Mouse (Mus musculus) left cerebral cortex, adult 2 months (tissue): ENCODE measurements around the gene Atg2b. TPM values are rescaled to one million over a fixed set of nuclear protein-coding genes. Genes with fewer than 3 reads are reported as not detected.

Experiments used
- DNase-seq, 2 experiments: peaks; one replicate each; pipeline ENCODE4 v3.0.0; 2021 to 2022; ENCODE audit warnings: low spot score in 2 of 2, mixed read lengths in 1 of 2; ENCODE audit errors: extremely low spot score in 1 of 2
- H3K27ac ChIP-seq: fragments of 200-600 bp; 2 replicates; pipeline ENCODE4 v1.8.1; 2022
- H3K4me3 ChIP-seq: fragments of 200-600 bp; 2 replicates; pipeline ENCODE4 v1.8.1; 2022
- CTCF ChIP-seq: fragments of 200-600 bp; IDR thresholded peaks from 2 replicates; pipeline ENCODE4 v1.8.1; 2022; ENCODE audit warnings: antibody characterized with exemption, mild to moderate bottlenecking, moderate library complexity
- intact Hi-C: fragments of 180-260 bp; cut with DNase I; formaldehyde crosslinking; loops from one replicate; pipeline ENCODE4 v1.15.1; 2025
- total RNA-seq, 2 experiments: library from RNA; stranded (reverse); gene quantifications; 2 replicates each; pipeline ENCODE4 v1.2.3; 2021

The Atg2b gene
- total RNA-seq, 2 experiments from 2014 or later: 50.1 to 50.3 TPM

DNA sequence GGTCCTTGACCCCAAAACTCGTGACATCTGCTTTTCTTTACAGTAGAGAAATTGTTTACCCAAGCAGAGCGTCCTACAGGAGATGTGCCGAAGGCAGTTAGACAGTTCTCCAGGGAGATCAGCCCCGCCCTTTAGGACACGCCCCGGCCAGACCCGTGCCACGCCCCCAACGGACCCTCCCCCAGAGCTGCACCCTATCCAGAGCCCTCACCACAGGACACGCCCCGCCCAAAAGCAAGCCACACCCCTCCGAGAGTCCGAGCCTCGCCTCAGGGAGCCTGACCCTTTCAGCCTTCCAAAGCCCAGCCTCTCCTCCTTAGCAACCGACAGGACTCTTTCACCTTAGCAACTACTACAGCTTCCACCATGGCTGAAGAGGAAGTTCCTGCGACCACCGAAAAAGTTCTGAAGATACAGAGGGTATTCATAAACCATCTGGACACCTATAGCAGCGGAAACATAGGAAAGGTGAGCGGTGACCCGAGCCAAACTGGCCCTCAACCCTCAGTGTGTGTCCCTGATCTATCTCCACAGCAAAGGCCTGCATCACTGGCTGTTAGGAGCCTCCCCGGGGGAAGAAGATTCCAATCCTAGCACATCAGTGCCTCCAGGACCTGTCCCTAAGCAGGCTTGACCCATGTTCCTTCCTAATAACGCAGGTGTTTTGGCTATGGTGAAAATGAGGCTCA, 20.9 kb upstream of the Atg2b start, which contains the start of gene Ak7:
TSS of gene Ak7 (plus strand) at position 178 of the 689 bp plus-strand sequence.
- intact Hi-C loops: no loop called here
- H3K4me3 ChIP-seq: no peak within 1 kb of the TSS
- DNase-seq: peak in 1 of 2 experiments; percentile 17
- TF ChIP-seq CTCF: no peak
- H3K27ac ChIP-seq: no peak within 1 kb of the TSS

DNA sequence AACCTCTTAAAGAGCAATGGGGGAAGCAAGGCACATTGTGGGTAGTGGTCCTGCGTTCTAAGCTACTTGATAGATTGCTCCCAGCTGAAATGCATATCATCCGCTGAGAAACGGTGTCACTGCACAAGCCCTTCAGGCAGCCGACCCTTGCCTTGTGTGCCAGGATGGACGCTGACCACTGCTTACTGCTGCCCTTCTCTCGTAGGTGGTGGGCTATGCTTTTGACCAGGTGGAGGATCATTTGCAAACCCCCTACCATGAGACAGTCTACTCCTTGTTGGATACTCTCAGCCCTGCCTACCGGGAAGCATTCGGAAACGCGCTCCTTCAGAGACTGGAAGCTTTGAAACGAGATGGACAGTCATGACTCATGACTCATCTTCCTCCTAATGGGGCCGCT, 15.4 kb upstream of the Atg2b start:
- no peak for TF ChIP-seq CTCF
- no peak overlapping the region for H3K27ac ChIP-seq
- no peak for DNase-seq
- intact Hi-C loops: no loop called here
- H3K4me3 ChIP-seq: no peak overlapping the region

DNA sequence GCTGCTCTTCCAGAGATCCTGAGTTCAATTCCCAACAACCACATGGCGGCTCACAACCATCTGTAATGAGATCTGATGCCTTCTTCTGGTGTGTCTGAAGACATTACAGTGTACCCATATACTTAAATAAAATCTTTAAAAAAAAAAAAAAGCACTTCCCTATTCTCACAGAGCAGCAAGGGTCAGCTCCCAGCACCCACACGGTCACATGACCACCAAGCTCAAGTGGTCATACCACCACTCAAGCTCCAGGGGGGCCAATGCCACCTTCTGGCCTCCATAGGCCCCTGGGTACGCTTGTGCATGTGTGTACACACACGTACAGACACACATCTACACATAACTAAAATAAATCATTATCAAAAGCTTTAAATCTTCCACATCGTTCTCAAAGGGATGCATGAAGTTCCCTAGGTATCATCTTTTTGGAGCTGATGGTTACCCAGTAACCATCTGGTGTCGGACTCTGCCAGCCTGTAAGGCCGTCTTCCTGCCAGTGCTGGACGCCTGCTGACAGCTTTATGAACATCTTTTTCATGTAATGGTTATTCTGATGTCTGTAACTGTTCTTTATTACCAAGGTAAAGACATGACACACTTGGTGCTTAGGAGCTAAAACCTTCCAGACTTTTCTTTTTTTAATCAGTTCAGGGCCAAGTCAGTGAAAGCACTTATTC, 12.2 kb upstream of the Atg2b start:
- Histone ChIP-seq H3K4me3 (no peak overlapping the region), H3K27ac (no peak overlapping the region)
- no peak for DNase-seq
- intact Hi-C loops: no loop called here
- no peak for TF ChIP-seq CTCF

DNA sequence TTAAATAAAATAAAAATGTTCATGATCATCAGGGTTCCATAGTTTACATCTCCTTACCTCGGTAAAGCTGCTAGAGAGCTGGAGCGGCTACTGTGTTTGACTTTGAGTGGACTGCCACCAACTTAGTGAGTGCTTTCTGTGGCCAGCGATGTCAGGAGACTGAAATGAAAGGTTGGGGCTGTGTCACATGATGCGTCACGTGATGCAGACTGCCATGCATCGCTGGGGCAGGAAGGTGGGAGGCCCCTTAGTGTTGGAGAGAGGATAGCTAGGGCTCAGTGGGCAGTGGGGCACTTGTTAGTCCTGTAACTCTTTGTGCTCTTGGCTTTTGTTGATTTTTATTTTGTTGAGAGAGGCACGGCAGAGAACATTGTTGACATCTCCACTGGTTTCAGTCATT, 10.8 kb upstream of the Atg2b start:
- DNase-seq: no peak
- intact Hi-C loops: no loop called here
- no peak for TF ChIP-seq CTCF
- no peak overlapping the region for H3K4me3 ChIP-seq
- H3K27ac ChIP-seq: no peak overlapping the region

DNA sequence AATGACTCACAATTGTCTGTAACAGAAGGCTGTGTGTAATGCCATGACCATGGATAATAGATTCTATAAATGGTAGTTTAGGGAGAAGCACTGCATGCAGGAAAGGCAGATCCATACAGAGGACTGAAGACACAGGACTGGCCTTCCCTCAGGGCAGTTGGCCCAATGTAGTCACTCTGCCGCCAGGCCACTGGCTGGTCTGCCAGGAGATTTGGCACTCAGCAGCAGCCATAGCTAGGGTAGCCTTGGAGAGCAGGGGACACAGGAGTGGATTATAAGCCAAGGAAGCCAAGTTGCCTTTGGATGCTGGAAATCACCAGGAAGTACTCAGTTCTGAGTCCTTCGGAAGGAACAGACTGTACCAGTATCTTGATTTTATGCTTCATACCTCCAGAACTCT, 9.0 kb upstream of the Atg2b start:
- DNase-seq: no peak
- no peak for TF ChIP-seq CTCF
- Histone ChIP-seq H3K4me3 (no peak overlapping the region), H3K27ac (no peak overlapping the region)
- intact Hi-C loops: no loop called here

DNA sequence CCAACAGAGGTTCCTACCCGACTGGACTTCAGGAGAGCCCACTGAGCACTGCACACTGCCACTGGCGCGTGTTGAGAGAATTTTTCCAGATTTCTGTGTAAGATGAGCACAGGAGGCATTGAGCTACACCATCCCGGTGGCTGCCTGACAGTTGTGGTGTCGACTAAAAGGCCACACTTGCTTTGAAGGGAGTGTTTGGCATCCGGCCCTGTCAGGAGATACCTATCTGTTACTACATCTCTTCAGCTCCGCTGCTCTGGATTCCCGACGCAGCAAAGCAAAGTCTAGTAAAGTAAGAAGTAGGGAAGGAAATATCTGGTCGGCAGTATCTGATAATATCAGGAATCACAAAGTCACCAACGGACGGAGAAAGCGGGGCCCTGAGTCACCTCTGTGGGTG, 4.4 kb upstream of the Atg2b start:
- no peak overlapping the region for H3K4me3 ChIP-seq
- no peak for DNase-seq
- intact Hi-C loops: loop anchor here (5.0 kb wide), 1 partner anchor 33 kb away; no protein-coding TSS in a partner anchor
- H3K27ac ChIP-seq: no peak overlapping the region
- TF ChIP-seq CTCF: no peak

DNA sequence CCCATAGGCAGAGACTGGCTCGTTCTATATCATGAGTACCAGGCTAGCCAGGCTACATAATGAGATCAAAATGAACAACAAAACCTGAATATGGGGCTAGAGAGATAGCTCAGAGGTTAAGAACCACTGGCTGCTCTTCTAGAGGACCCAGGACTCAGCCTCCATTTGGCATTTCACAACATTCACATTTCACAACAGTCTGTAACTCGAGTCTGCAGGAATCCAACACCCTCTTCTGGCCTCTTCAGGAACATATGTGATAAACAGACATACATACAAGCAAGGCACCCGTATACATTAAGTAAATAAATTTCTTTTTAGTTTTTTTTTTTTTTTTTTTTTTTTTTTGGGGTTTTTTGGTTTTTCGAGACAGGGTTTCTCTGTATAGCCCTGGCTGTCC, 3.5 kb upstream of the Atg2b start:
- no peak overlapping the region for H3K4me3 ChIP-seq
- TF ChIP-seq CTCF: no peak
- intact Hi-C loops: loop anchor here (5.0 kb wide), 1 partner anchor 34 kb away; no protein-coding TSS in a partner anchor
- H3K27ac ChIP-seq: no peak overlapping the region
- DNase-seq: no peak

DNA sequence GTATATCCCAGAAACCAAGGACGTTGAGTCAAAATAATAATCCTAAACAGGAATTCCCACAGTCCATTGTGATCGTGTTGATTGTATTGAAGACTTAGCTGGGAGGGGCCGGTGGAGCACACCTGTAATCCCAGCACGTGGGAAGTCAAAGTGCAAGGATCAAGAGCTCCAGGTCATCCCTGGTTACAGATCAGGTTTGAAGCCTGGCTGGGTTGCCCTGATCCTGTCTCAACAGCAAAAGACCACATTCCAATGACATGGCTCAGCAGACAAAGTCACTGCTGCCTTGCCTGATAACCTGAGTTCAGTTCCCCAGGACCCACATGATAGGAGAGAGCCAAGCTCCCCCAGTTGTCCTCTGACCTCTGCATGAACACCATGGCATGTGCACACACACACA, 2.4 kb upstream of the Atg2b start:
- intact Hi-C loops: loop anchor here (5.0 kb wide), 1 partner anchor 35 kb away; no protein-coding TSS in a partner anchor
- Histone ChIP-seq H3K4me3 (no peak overlapping the region), H3K27ac (no peak overlapping the region)
- DNase-seq: no peak
- no peak for TF ChIP-seq CTCF

DNA sequence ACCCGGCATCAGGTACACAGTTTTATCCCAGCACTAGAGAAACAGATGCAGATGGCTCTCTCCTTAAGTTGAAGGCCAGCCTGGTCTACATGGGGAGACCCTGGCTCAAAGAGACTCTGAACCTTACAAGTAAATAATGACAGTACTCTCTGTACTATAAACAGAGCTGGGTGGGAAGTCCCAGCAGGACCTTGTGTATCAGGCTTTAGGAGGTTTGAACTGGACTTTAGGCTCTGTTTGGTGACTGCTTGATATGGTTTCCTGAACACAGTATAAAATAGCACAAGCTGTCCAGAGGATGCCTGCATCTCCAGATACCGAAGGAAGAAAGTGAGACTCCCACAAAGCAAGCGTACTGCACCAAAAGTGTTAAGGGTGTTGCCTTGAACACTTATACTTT, 1.8 kb upstream of the Atg2b start:
- DNase-seq: no peak
- TF ChIP-seq CTCF: no peak
- intact Hi-C loops: loop anchor here (5.0 kb wide), 1 partner anchor 36 kb away; no protein-coding TSS in a partner anchor
- Histone ChIP-seq H3K4me3 (no peak overlapping the region), H3K27ac (no peak overlapping the region)

DNA sequence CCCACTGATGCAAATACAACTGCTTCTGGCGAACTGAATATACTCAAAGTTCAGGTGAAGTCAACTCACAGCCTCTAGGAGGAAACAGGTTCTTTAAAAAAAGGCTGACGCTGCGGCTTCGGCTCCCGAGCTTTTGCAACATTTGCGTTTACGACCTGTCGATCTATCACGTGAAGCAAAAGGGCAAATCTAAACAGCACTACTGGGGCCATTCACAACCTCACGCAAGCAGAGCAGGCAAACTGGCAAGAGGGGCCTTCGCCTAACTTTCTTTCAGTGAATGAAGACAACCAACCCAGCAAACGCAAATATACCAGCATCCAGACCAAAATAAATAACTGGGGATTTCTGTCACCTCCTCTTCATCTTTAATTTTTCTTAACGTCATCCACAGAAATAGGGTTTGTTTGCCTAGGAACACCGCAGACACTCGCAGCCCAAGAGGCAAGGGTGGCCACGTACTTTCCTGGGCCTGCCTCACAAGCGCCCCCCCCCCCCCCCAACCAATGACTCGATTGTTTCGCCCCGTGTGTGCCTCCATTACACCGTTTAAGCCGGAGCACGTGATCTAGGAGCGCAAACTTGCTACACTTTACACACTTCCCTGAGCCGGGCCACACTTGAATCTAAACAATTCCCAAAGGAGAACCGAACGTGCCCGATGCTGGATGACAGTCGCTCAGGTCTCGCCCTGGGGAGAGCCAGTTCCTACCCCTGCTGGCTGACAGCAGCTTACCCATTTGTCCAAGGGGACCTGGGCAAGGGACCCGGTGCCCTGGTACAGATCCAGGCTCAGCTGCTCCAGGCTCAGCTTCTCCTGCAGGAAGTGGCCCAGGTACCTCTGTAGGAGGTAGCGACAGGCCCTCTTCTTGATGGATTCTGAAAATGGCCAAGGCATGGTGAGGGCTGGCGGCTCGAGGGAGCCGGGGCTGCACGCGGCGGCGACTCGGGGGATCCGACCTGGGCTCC, 794 bp downstream of the Atg2b start, which contains the start of gene Gskip:
TSS of gene Gskip (plus strand) at position 897 of the 969 bp plus-strand sequence.
- Histone ChIP-seq H3K27ac (peak within 1 kb of the TSS; percentile 96), H3K4me3 (peak within 1 kb of the TSS; percentile 86)
- DNase-seq: peak; percentile 23 to 28
- intact Hi-C loops: loop anchor here (2.0 kb wide), 1 partner anchor 101 kb away; the partner anchor contains the start of gene Papola
- TF ChIP-seq CTCF: no peak; the same call in 1 of the 2 replicates

DNA sequence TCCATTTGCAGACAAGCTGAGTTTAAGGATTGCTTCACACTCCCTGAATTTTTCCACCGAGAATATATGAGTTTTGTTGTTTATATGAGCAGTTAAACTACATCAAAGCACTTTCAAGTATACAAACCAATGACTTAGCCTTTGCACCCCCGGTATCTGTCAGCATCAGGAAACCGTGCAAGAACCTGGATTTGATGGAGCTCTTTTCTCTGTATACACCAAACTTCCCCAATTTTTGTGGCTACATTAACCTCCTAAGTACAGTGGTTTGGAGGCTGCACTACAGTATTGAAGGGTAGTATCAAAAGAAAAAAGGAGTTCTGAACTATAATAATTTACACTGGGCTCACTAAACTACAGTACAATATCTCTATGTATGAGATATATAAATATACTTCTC, 6.2 kb downstream of the Atg2b start:
- no peak overlapping the region for H3K27ac ChIP-seq
- no peak for DNase-seq
- TF ChIP-seq CTCF: no peak
- intact Hi-C loops: no loop called here
- H3K4me3 ChIP-seq: no peak overlapping the region

DNA sequence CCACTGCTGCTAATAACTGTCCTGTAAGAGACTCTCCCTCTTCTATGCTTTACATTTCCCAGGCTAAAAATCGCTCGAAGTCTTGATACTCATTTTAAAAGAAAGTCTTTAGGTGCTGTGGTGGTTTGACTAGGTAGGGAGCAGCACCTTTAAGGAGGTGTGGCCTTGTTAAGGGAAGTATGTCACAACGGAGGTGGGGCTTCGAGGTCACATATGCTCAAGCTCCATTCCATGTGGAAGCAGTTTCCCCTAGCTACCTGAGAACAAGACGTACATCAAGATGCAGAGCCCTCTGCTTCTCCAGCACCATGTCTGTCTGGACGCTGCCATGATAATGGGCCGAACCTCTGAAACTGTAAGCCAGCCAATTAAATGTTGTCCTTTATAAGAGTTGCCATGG, 6.8 kb downstream of the Atg2b start:
- TF ChIP-seq CTCF: no peak
- intact Hi-C loops: no loop called here
- no peak overlapping the region for H3K4me3 ChIP-seq
- DNase-seq: no peak
- no peak overlapping the region for H3K27ac ChIP-seq
